Mouse (Mus musculus): ENCODE measurements around the gene Cd163l1.

- TF ChIP-seq CTCF (IDR thresholded peaks at IDR 0.05; ENCODE audit: extremely low read depth, insufficient read depth, insufficient read length, insufficient replicate concordance) (no peak), POLR2A (IDR thresholded peaks at IDR 0.05; ENCODE audit: low read depth, low read length) (no peak)
Observed at GRCm38 (mm10) chr7:140206904-140207303, 11.2 kb upstream of the Cd163l1 start.

Measured in spleen, adult 2 months (tissue).